Mouse (Mus musculus) kidney, embryonic 14.5 days (tissue): ENCODE results near the gene Il17rb. TPM values are rescaled to one million over a fixed set of nuclear protein-coding genes. Genes with fewer than 3 reads are reported as not detected.

Experiments used
- ATAC-seq: fragments of 200-750 bp; cut with Nextera tagmentation; 2 replicates; pipeline ENCODE4 v1.8.0; 2017; ENCODE audit warnings: moderate number of reproducible peaks, mild to moderate bottlenecking, moderate TSS enrichment, moderate library complexity; ENCODE audit not compliant: low FRiP score, low TSS enrichment
- H3K27ac ChIP-seq: fragments of 300-500 bp; sonication (generic); 2 replicates; pipeline ENCODE4 v1.5.1; 2014; ENCODE audit warnings: low read depth, mild to moderate bottlenecking, low read length, moderate library complexity, mixed read lengths
- H3K27me3 ChIP-seq: fragments of 300-500 bp; sonication (generic); 2 replicates; pipeline ENCODE4 v1.6.1; 2014; ENCODE audit warnings: mild to moderate bottlenecking, low read length; ENCODE audit not compliant: control insufficient read depth, insufficient read depth
- H3K36me3 ChIP-seq: fragments of 300-500 bp; sonication (generic); 2 replicates; pipeline ENCODE4 v1.6.1; 2014; ENCODE audit warnings: low read length, mixed read lengths; ENCODE audit not compliant: control insufficient read depth, insufficient read depth
- H3K4me1 ChIP-seq: fragments of 300-500 bp; sonication (generic); 2 replicates; pipeline ENCODE4 v1.6.1; 2014; ENCODE audit warnings: low read length, mixed read lengths; ENCODE audit not compliant: control insufficient read depth, insufficient read depth
- H3K4me2 ChIP-seq: fragments of 300-500 bp; sonication (generic); replicated peaks from 2 replicates; pipeline ENCODE4 v1.6.1; 2014; ENCODE audit warnings: low read depth, mild to moderate bottlenecking, low read length
- H3K4me3 ChIP-seq: fragments of 300-500 bp; sonication (generic); 2 replicates; pipeline ENCODE4 v1.5.1; 2014; ENCODE audit warnings: mild to moderate bottlenecking, low read length
- H3K9ac ChIP-seq: fragments of 300-500 bp; sonication (generic); 2 replicates; pipeline ENCODE4 v1.6.1; 2014; ENCODE audit warnings: low read depth, mild to moderate bottlenecking, low read length, moderate library complexity
- H3K9me3 ChIP-seq: fragments of 300-500 bp; sonication (generic); 2 replicates; pipeline ENCODE4 v1.6.1; 2016; ENCODE audit warnings: low read length; ENCODE audit not compliant: control insufficient read depth
- WGBS: fragments of 180-500 bp; shearing (Covaris S2); extraction: QIAGEN DNeasy Blood & Tissue Kit; methylation state at CpG from one replicate; pipeline ENCODE4 v1.1.7; 2014; 5-methylcytosine and 5-hydroxymethylcytosine counted together
- polyA plus RNA-seq: library from polyadenylated mRNA; unstranded; fragments of >200 nt; fragmentation: Nextera tagmentation; extraction: Ambion mirVana; gene quantifications from 2 replicates; pipeline ENCODE4 v1.2.1, GENCODE M21; 2014

Il17rb gene
- polyA plus RNA-seq: 0.34 and 1.4 TPM in 2 replicates

DNA sequence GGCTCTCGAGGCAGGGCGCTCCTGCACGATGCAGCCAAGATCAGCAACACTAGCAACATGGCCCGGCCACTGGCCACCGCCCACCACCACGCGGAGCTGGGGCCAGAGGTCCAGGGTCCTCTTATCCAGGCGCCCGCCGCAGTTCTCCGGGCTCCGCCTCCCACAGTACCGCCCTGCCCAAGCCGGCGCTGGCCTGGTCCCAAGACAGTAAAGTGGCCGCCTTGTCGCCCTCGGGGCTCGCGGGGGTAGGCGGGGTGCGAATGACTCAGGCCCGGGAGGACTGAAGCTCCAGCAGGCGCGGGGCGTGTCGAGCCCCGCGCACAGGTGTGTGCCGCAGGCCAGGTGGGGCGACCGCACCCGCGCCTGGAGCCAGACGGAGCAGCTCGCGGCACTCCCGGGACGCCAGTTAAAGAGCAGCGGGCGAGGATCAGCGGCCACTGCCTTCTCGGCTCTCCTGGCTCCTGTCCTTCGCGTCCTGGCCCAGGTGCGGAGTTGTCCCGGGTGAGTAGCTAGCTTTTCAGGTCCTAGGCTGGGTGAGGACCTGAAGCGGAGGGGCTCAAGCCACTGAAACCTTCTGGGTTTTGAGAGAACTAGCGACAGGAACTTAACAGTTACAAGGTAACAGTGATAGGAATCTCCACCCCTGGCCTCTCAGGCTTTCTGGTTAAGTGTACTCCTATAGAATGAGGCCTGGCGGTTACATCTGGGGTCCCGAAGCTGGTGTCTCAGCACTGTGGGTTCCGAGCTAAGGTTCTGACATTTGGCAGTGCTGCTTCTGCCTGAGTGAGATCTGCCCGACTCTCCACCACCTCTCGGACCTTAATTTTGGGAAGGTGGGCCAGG, at the start of gene Il17rb, which contains the start of gene Chdh:
Gene Il17rb, minus strand, starts transcription at position 164 of the 843 bp plus-strand sequence.
Gene Chdh, plus strand, starts transcription at position 291 of the 843 bp plus-strand sequence.
- Histone ChIP-seq H3K9ac (peak within 1 kb of the TSS; percentile 55), H3K4me1 (0 out of 2 replicates have a peak, but pooled peaks cover 8% of the 10 kb centered on the region), H3K36me3 (no peaks in the 10 kb centered on the region), H3K9me3 (no peaks in the 10 kb centered on the region), H3K4me2 (peak within 1 kb of the TSS; percentile 78), H3K4me3 (peak within 1 kb of the TSS; percentile 42), H3K27ac (no peak within 1 kb of the TSS), H3K27me3 (peaks cover 5% of the 10 kb centered on the region; the same call in 1 of the 2 replicates)
- peak; percentile 76 for ATAC-seq
- 8% methylated on average over 54 of the region's 54 CpGs for WGBS

DNA sequence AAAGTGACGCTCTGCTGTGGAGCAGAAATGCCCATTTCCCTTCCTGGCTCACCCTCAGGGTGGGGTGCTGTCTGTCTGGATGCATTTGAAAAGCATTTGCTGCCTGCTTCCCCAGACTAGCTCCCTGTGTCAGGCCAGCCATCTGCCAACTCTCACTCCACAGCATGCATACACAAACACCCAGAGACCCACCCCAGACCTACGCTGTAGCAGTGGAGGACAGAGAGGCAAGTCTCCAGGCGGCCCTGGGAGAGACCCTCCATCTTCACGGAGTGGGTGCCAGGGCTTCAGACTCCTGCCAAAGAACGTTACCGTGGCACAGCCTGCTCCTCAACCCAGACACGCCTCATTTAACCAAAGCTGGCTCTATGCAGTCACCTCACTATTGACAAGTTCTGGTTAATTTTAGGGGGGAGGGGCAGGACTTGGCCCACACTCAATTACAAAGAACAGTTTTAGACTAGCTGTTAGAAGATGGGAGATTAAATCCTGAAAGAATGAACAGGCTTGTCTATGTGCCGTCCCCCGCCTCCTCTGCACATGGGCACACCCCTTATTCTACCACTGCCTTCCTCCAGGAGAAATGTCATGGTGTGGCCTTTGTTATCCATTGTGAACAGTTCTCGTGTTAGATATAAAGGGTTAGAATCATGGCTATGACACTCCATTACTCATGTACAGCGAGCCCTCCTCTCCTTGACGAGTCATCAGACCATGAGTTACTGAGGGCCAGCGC, 47.5 kb upstream of the Il17rb start:
- no peaks in the 10 kb centered on the region for H3K4me1 ChIP-seq
- H3K27me3 ChIP-seq: no peaks in the 10 kb centered on the region
- no peak overlapping the region for H3K4me3 ChIP-seq
- H3K4me2 ChIP-seq: no peak overlapping the region
- no peaks in the 10 kb centered on the region for H3K36me3 ChIP-seq
- WGBS: 60% methylated on average over 13 of the region's 13 CpGs
- no peak overlapping the region for H3K9ac ChIP-seq
- no peak for ATAC-seq
- H3K27ac ChIP-seq: no peak overlapping the region
- no peaks in the 10 kb centered on the region for H3K9me3 ChIP-seq

DNA sequence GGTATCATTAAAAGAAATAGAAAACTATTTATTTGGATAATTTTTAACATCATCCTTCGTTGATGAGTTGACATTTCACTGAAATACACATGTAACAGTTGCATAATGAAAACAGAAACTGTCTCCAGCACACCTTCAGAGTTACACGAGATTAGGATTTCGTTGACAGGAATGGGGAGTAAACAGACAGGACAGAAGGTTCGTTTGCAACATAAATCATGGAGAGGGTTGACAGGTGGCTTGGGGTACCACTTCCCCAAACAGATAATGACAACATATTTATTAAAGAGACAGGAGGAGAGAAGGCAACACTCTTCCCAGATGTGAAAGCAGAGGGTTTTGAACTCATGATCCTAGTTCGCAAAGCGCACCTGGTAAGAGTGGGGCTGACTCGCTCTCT, 46.2 kb upstream of the Il17rb start:
- no peaks in the 10 kb centered on the region for H3K36me3 ChIP-seq
- H3K4me1 ChIP-seq: no peaks in the 10 kb centered on the region
- no peaks in the 10 kb centered on the region for H3K9me3 ChIP-seq
- no peak overlapping the region for H3K27ac ChIP-seq
- H3K4me3 ChIP-seq: no peak overlapping the region
- WGBS: 70% methylated on average over 7 of the region's 7 CpGs
- no peaks in the 10 kb centered on the region for H3K27me3 ChIP-seq
- no peak overlapping the region for H3K4me2 ChIP-seq
- H3K9ac ChIP-seq: no peak overlapping the region
- ATAC-seq: no peak

DNA sequence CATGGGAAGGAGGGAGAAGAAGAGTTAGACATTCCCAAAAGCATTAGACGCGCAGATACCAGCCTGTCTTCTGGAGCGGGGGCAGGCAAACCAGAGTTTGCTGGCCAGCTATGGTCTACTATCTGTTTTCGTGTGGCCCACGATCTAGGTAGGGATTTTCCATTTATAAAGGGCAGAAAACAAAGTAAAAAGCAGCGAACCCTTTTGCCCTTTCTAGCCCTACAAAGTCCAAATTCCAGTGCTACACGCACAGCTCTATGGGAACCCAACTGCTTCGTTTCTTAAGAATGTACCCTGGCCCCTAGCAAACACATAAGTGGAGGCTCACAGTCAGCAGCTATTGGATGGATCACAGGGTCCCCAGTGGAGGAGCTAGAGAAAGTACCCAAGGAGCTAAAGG, 41.6 kb upstream of the Il17rb start:
- no peak for ATAC-seq
- WGBS: 91% methylated on average over 8 of the region's 8 CpGs

DNA sequence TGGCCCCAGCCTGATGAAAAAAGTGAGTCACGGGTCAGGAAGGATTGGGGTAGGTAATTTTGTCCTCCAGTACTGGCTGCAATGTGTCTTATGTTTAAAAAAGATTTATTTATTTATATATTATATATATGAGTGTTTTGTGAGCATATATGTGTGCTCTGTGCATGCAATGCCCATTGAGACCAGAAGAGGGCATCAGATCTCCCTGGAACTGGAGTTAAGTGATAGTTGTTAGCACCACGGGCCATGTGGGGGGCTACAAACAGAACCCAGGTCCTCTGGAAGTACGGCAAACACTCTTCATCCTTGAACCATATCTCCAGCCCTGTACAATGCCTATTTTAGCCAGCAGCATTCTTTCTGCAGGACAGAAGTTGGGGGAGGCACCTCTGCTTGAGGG, 39.4 kb upstream of the Il17rb start:
- Histone ChIP-seq H3K9me3 (no peaks in the 10 kb centered on the region), H3K36me3 (no peaks in the 10 kb centered on the region), H3K4me1 (0 out of 2 replicates have a peak, but pooled peaks cover 7% of the 10 kb centered on the region), H3K27me3 (no peaks in the 10 kb centered on the region), H3K27ac (no peak overlapping the region), H3K9ac (no peak overlapping the region), H3K4me2 (no peak overlapping the region), H3K4me3 (no peak overlapping the region)
- 89% methylated on average over 3 of the region's 3 CpGs for WGBS
- no peak for ATAC-seq

More for the DNA sequence above, 41.6 kb upstream of the Il17rb start:
- no peak overlapping the region for H3K27ac ChIP-seq
- H3K27me3 ChIP-seq: no peaks in the 10 kb centered on the region
- no peak overlapping the region for H3K4me2 ChIP-seq
- no peak overlapping the region for H3K9ac ChIP-seq
- H3K9me3 ChIP-seq: no peaks in the 10 kb centered on the region
- H3K36me3 ChIP-seq: no peaks in the 10 kb centered on the region
- H3K4me3 ChIP-seq: no peak overlapping the region
- H3K4me1 ChIP-seq: 0 out of 2 replicates have a peak, but pooled peaks cover 4% of the 10 kb centered on the region

DNA sequence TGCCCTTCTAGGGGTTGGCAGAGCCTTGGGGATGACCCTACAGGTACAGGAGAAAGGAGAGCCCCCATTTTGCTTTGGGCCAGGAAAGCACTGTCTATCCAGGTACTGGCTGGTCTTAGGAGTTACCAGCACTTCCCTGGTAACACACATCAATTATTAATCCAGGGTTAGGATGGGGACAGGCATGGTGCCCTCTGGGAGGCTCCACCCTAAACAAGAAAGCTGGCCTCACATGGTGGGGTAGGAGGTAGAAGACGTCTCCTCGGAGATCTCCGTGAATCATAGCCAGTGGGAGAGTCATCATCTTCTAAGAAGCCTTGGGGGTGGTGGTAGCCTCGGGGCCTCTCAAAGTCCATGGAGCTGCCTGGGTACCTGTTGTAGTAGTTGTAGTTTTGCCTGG, 38.3 kb upstream of the Il17rb start:
- ATAC-seq: no peak
- Histone ChIP-seq H3K9me3 (no peaks in the 10 kb centered on the region), H3K27ac (no peak overlapping the region), H3K4me2 (no peak overlapping the region), H3K4me1 (0 out of 2 replicates have a peak, but pooled peaks cover 7% of the 10 kb centered on the region), H3K4me3 (no peak overlapping the region), H3K36me3 (no peaks in the 10 kb centered on the region), H3K9ac (no peak overlapping the region), H3K27me3 (no peaks in the 10 kb centered on the region)
- WGBS: 88% methylated on average over 4 of the region's 4 CpGs

DNA sequence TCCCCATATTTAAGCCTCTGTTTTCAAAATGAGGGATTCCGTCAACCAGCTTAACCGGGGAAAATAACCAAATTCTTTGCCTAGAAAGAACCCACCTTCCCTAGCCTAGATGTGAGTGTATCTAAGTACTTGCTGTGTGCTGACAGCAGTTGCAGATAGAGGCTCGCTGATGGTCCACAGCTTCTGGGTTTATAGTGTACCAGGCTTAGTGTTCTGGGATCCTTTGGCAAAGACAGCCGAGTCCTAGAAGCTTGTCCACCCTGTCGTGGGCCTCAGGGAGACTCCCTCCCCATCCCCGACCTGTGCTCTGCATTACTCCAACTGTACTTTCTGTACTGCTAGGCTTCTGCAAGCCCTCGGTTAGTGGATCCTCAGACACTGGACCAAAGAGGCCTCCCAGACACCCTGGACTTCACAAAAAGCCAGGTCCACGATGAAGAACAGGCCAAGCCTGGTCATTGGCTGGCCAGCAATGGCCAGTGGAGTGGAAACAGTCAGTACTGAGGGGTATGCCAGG, 37.1 kb upstream of the Il17rb start:
- Histone ChIP-seq H3K27me3 (no peaks in the 10 kb centered on the region), H3K9ac (no peak overlapping the region), H3K27ac (no peak overlapping the region), H3K4me3 (no peak overlapping the region), H3K9me3 (no peaks in the 10 kb centered on the region), H3K4me2 (no peak overlapping the region), H3K4me1 (0 out of 2 replicates have a peak, but pooled peaks cover 7% of the 10 kb centered on the region), H3K36me3 (no peaks in the 10 kb centered on the region)
- WGBS: 79% methylated on average over 8 of the region's 8 CpGs
- ATAC-seq: no peak

DNA sequence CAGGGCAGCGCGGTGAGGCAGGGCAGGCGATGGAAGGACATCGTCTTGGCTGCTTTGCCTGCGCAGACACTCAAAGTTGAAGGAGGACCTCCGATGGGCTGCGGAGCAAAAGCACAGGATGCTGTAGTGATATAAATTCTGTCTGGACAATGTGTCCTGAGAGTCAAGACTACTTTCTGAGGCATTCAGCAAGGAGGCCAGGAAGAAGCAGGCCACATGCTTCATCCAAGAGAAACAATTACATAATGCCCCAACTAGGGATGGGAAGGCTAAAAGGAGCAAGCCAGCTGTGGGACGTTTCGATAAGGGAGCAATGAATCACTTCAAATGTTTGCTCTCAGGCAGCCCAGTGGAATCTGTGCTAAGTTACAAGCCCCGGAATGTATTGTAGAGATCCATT, 36.5 kb upstream of the Il17rb start:
- Histone ChIP-seq H3K9me3 (no peaks in the 10 kb centered on the region), H3K36me3 (no peaks in the 10 kb centered on the region), H3K4me3 (no peak overlapping the region), H3K4me2 (no peak overlapping the region), H3K27ac (no peak overlapping the region), H3K27me3 (no peaks in the 10 kb centered on the region), H3K4me1 (0 out of 2 replicates have a peak, but pooled peaks cover 7% of the 10 kb centered on the region), H3K9ac (no peak overlapping the region)
- ATAC-seq: no peak
- WGBS: 71% methylated on average over 10 of the region's 10 CpGs
